20 mouse cellular contexts compared by ENCODE assay signal in the genomic region with DNA sequence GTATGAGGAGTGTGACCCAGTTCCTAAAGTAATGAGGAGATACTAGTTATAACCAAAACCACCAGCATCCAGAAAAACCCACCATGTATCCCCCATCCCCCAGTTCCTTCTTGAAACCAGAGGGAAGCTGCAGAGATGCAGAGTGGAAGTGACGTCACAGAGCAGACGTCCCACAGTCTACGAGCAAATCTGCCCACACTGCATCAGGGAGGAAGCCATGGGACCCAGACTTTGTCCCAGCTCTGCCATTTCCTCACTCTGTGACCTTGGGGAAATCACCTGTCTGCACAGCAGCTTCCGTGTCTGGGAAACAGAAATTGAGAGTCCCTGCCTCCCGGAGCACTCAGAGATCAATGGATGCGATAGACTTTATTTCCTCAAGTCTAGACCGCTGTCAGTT. TPM values are rescaled to one million over a fixed set of nuclear protein-coding genes. Genes with fewer than 3 reads are reported as not detected.
DNase-seq lines count a peak whose midpoint lies in the region; ATAC-seq and TF ChIP-seq lines count a peak whose summit lies in the region.
"Had no signal": no experiment of that assay in that cellular context is flagged by ENCODE, and none has a peak within 500 bp of the region (broad histone marks: within the 10 kb centered on the region; RNA-seq: fewer than 3 reads in every experiment).

No protein-coding gene starts in this region.

- no peak for ATAC-seq in forebrain, embryonic 13.5 days
- ATAC-seq in hematopoietic stem cell, adult 5-6 weeks (replicated peaks in 1 of 2; ENCODE audit: insufficient read depth in 1 of 2, low FRiP score in 2 of 2, low TSS enrichment in 1 of 2, low read depth in 1 of 2, poor library complexity in 2 of 2, severe bottlenecking in 2 of 2), result peak; percentile 82 to 87

- no peaks in the 10 kb centered on the region for H3K9me3 ChIP-seq in forebrain, embryonic 10.5 days
- no peaks in the 10 kb centered on the region for H3K9me3 ChIP-seq in forebrain, embryonic 13.5 days (replicated peaks)
- H3K9me3 ChIP-seq: G1E; hindbrain, embryonic 13.5 days; limb, embryonic 13.5 days; megakaryocyte, embryonic 14.5 days had no signal

- 87% methylated on average over 7 of the region's 7 CpGs for WGBS in forebrain, embryonic 10.5 days
- 92% methylated on average over 7 of the region's 7 CpGs for WGBS in forebrain, embryonic 13.5 days
- 47% methylated on average over 7 of the region's 7 CpGs for WGBS in thymus, adult 2 months

- peaks cover 19% of the 10 kb centered on the region for H3K4me1 ChIP-seq in forebrain, embryonic 10.5 days
- H3K4me1 ChIP-seq in forebrain, embryonic 13.5 days, result no peaks in the 10 kb centered on the region
- H3K4me1 ChIP-seq in thymus, adult 2 months (replicated peaks; ENCODE audit: control insufficient read depth, insufficient read depth, low read length), result no peaks in the 10 kb centered on the region
- H3K4me1 ChIP-seq: hindbrain, embryonic 13.5 days had no signal

- TF ChIP-seq POLR2A in thymus, adult 2 months (IDR thresholded peaks at IDR 0.05; ENCODE audit: control insufficient read depth, extremely low read depth, insufficient read depth, low read length, poor library complexity), result no peak

- no peak for DNase-seq in forebrain, embryonic 10.5 days (ENCODE audit: extremely low spot score, low spot score)
- peak; percentile 13 for DNase-seq in thymus, adult 2 months
- no peak for DNase-seq in thymus, adult 18-20 months
- DNase-seq in naive thymus-derived CD4-positive, alpha-beta T cell, adult 2 months (ENCODE audit: low read depth), result peak; percentile 51
- DNase-seq in kidney, adult 18-20 months, result no peak
- no peak for DNase-seq in lung, postnatal 36 days
- DNase-seq: adrenal gland, postnatal 10 days; cerebellum, postnatal 10 days; gastrocnemius, postnatal 36 days; kidney, adult 8-10 months; kidney, postnatal 36 days; layer of hippocampus, postnatal 36 days; lung, embryonic 14.5 days; right cerebral cortex, postnatal 4 days had no signal

- H3K4me2 ChIP-seq in forebrain, embryonic 13.5 days, result no peak overlapping the region
- H3K4me2 ChIP-seq: hindbrain, embryonic 13.5 days; limb, embryonic 13.5 days; lung, embryonic 14.5 days had no signal

- 0 out of 2 replicates have a peak overlapping the region, but pooled peaks have one; percentile 12 for H3K27ac ChIP-seq in forebrain, embryonic 10.5 days
- H3K27ac ChIP-seq in forebrain, embryonic 13.5 days, result no peak overlapping the region
- H3K27ac ChIP-seq in thymus, adult 2 months (ENCODE audit: control insufficient read depth, insufficient read depth, low read length), result no peak overlapping the region
- H3K27ac ChIP-seq: hindbrain, embryonic 13.5 days; limb, embryonic 13.5 days had no signal

- peaks cover 6% of the 10 kb centered on the region; the same call in 1 of the 2 replicates for H3K27me3 ChIP-seq in forebrain, embryonic 10.5 days (ENCODE audit: poor library complexity, severe bottlenecking)
- H3K27me3 ChIP-seq in forebrain, embryonic 13.5 days, result no peaks in the 10 kb centered on the region
- no peaks in the 10 kb centered on the region for H3K27me3 ChIP-seq in thymus, adult 2 months (ENCODE audit: control insufficient read depth, insufficient read depth, low read length)
- H3K27me3 ChIP-seq: hindbrain, embryonic 13.5 days; limb, embryonic 13.5 days had no signal

- no peak overlapping the region for H3K4me3 ChIP-seq in forebrain, embryonic 10.5 days
- H3K4me3 ChIP-seq in forebrain, embryonic 13.5 days, result no peak overlapping the region
- no peak overlapping the region for H3K4me3 ChIP-seq in thymus, adult 2 months (ENCODE audit: control insufficient read depth, insufficient read depth, low read length)
- H3K4me3 ChIP-seq: hindbrain, embryonic 13.5 days; limb, embryonic 13.5 days; megakaryocyte, embryonic 14.5 days had no signal

- no peak overlapping the region for H3K9ac ChIP-seq in forebrain, embryonic 13.5 days
- H3K9ac ChIP-seq: hindbrain, embryonic 13.5 days; limb, embryonic 13.5 days; lung, embryonic 14.5 days had no signal

- no peak for TF ChIP-seq CTCF in thymus, adult 2 months (IDR thresholded peaks at IDR 0.05; ENCODE audit: borderline replicate concordance, control insufficient read depth, extremely low read depth, insufficient read depth, low read length, poor library complexity)

- H3K36me3 ChIP-seq in forebrain, embryonic 10.5 days (replicated peaks), result no peaks in the 10 kb centered on the region
- H3K36me3 ChIP-seq in forebrain, embryonic 13.5 days (ENCODE audit: poor library complexity, severe bottlenecking), result no peaks in the 10 kb centered on the region
- H3K36me3 ChIP-seq in thymus, adult 2 months (ENCODE audit: control insufficient read depth, insufficient read depth, low read length), result no peaks in the 10 kb centered on the region
- H3K36me3 ChIP-seq: G1E; hindbrain, embryonic 13.5 days; limb, embryonic 13.5 days had no signal

RNA-seq across cellular contexts. Expression of gene Slc12a8, which starts 56.6 kb away (rescaled TPM):
- polyA plus RNA-seq in forebrain, embryonic 10.5 days (2016; fragmentation: Nextera tagmentation; extraction: Ambion mirVana), result 0.77 and 1.1 TPM in 2 replicates
- polyA plus RNA-seq in forebrain, embryonic 13.5 days (2015; fragmentation: Nextera tagmentation; extraction: Ambion mirVana), result 0.67 and 0.92 TPM in 2 replicates
- 0.50 and 0.51 TPM in 2 replicates for polyA plus RNA-seq in thymus, adult 2 months (2012; rRNA removed)
- total RNA-seq in hematopoietic stem cell, adult 5-6 weeks (2017), result 0.55 TPM in 1 of 2 replicates, not detected in the other
- polyA plus RNA-seq: G1E had no signal

Comparison
In these comparisons a context has a peak if more than half of its experiments do, and no peak if none do; other contexts are left out.
1. DNase-seq: peak in thymus, adult 2 months (single experiment) and naive thymus-derived CD4-positive, alpha-beta T cell, adult 2 months (single experiment); none in forebrain, embryonic 10.5 days (single experiment), thymus, adult 18-20 months (0 of 2), kidney, adult 18-20 months (single experiment) and lung, postnatal 36 days (single experiment).